Mouse (Mus musculus) olfactory bulb, adult 2 months (tissue): ENCODE results near the gene Cyp4f15.

Experiments used
- CTCF ChIP-seq: fragments of 200-500 bp; IDR thresholded peaks from 2 replicates; pipeline ENCODE4 v1.5.1; 2012; ENCODE audit warnings: low read depth, mild to moderate bottlenecking, low read length, moderate library complexity; ENCODE audit not compliant: insufficient read depth
- POLR2A ChIP-seq: fragments of 200-500 bp; IDR thresholded peaks from 2 replicates; pipeline ENCODE4 v1.6.1; 2012; ENCODE audit warnings: mild to moderate bottlenecking, low read depth, low read length, moderate library complexity; ENCODE audit not compliant: insufficient read depth

DNA sequence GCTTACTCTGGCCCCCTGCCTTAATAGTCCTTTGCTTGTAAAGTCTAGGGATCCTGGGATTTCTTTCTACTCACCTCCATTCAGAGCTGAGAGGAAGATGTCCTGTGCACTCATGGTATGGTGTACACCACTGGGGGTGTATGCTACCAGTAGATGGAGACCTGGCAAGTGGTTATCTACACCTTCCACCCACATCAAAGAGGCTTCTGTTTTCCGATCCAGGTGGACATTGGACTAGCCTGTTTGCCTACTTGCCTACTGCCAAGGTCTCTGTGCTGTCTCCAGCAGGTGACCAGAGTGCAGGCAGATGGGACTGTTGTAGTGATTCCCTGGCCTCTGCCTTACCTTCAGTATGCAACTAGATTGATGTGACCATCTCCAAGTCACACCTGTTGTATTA is 5.5 kb downstream of the Cyp4f15 start:
- TF ChIP-seq CTCF (no peak), POLR2A (no peak)
